Mouse (Mus musculus): ENCODE results near the gene Ankle1. TPM values are rescaled to one million over a fixed set of nuclear protein-coding genes. Genes with fewer than 3 reads are reported as not detected.
"Not testable (repeated sequence)": the region's sequence is repeated elsewhere in the genome, so short reads cannot be mapped to it uniquely, and the experiment has no call there.

Ankle1 gene
- total RNA-seq, 2 experiments from 2014 or later, result 0.79 to 1.2 TPM

DNA sequence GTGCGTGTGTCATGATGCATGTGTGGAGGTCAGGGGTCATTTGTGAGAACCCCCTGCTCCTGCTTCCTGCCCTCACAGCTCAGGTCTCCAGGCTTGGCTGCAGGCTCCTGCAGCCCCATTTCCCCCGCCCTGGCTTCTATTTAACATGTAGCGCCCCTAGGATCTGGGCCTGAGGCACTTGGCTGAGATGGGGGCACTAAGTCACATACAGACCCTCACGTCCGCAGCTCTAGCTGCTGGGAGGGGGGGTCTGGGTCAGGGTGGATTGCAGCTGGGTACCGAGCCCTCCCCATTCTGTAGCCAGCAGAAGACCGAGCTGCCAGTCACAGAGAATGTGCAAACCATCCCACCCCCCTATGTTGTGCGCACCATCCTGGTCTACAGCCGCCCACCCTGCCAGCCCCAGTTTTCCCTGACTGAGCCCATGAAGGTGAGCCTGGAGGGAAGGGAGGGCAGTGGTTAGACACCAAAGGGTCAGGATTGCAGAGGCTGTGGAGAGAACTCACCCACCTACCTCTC is 3.3 kb upstream of the Ankle1 start:
- intact Hi-C loops (cut with DNase I), result no loop called here
- peak in 1 of 2 experiments; percentile 21 for DNase-seq (ENCODE audit: extremely low spot score in 1 of 2, low spot score in 2 of 2)

GRCm38 (mm10) chr8:71403107-71403885 is 2.5 kb upstream of the Ankle1 start:
- intact Hi-C loops (cut with DNase I), result no loop called here

DNA sequence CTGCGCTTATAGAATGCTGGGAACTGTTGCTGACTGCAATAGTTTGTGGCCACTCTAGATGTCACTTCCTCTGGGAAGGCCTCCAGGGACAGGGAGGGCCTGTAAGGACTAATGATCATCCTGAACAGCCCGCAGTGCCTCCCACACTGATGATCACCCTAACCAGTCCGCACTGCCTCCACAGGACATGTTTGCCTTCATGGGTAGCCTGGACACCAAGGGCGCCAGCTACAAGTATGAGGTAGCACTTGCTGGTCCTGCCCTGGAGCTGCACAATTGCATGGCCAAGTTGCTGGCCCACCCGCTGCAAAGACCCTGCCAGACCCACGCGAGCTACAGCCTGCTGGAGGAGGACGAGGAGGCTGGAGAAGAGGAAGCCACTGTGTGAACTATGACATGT is 1.8 kb upstream of the Ankle1 start:
- intact Hi-C loops (cut with DNase I), result no loop called here
- peak in 1 of 2 experiments; percentile 22 for DNase-seq (ENCODE audit: extremely low spot score in 1 of 2, low spot score in 2 of 2)

More at GRCm38 (mm10) chr8:71403107-71403885, 2.5 kb upstream of the Ankle1 start:
- no peak for DNase-seq (ENCODE audit: extremely low spot score in 1 of 2, low spot score in 2 of 2)

DNA sequence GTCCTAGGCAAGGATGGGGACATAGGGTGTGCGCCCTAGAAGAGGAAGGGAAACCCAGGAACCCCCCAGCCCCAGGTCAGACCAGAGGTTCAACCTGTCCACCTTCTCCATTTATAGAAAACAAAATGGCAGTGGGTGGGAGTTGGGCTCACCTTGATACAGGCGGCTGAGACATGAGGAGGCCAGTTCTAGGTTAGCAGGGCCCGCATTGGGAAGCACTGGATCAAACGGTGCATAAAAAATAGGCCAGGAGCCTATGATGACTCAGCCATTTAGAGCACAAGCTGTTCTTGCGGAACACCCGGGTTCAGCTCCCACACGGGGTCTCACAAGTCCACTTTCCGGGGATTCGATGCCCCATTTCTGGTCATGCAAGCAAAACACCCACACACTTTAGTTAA is 859 bp upstream of the Ankle1 start:
- intact Hi-C loops (cut with DNase I), result no loop called here
- DNase-seq (ENCODE audit: extremely low spot score in 1 of 2, low spot score in 2 of 2), result peak in 1 of 2 experiments; percentile 21

DNA sequence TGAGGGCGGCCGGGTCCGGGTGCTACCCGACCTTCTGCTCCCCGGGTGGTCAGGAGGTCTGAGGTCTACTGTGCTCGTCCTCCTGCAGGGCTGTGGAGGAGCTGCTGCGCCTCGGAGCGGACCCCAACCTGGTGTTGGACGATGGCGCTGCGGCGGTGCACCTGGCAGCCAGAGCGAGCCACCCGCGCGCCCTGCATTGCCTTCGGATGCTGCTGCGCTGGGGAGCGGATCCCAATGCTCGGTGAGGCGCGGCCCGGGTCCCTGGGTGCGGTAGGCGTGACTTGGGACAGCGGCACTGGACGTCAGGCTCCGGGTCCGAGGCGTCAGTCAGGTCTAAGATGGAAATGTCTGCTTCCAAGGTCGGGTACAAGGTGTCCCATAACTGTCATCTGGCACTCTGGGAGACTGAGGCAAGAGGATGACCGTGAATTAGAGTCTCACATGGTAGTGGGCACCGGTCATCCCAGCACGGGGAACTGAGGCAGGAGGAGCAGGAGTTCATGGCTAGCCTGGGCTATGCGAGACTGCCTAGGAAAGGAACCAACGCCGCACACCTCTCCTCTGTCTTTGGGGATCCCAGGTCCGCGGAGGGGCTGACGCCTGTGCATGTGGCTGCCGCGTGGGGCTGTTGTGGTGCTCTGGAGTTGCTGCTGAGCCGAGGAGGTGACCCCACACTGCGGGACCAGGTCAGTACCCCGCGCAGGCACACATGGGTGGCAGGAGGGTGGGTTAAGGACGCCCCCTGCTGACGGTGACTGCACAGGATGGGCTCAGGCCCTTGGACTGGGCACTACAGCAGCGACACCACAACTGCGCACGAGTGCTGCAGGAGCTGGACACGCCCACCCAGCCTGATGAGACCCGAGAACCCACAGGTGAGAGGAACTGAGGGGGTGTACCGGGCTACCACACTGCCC is 547 bp downstream of the Ankle1 start:
- DNase-seq (ENCODE audit: extremely low spot score in 1 of 2, low spot score in 2 of 2), result peak in 1 of 2 experiments; percentile 82
- intact Hi-C loops (cut with DNase I), result no loop called here

DNA sequence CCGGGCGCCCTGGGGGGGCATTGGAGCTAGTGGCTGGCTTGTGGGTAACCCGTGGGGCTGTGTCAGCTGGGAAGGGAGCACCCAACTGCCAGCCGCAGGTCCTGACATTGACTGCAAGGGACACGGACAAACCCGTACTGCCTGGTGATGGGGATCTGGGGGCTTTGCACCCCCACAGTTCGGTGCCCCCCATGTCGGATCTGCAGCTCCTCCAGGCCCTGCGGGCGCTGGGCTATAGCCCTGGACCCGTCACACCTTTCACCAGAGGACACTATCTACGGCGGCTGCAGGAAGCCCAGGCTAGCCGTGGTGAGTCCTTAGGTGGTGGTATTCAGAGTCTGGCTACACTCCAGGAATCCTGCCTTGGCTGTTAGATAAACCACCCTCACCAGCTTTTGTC is 1.6 kb downstream of the Ankle1 start:
- intact Hi-C loops (cut with DNase I), result no loop called here
- peak in 1 of 2 experiments; percentile 25 for DNase-seq (ENCODE audit: extremely low spot score in 1 of 2, low spot score in 2 of 2)

DNA sequence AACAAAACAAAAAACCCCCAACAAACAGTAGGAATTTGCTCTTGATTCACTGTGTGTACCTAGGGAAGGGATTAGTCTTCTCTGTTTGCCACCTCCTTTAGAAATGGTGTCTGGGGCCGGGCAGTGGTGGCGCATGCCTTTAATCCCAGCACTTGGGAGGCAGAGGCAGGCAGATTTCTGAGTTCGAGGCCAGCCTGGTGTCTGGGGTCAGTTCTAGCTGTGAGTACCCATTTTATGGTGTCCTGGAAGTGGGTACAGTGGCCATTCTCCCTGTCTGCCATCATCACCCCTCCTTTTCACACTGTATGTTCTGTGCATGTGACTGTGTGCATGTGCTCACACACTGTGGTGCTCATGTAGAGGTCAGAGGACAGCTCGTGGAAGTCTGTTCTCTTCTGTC is 2.4 kb downstream of the Ankle1 start:
- intact Hi-C loops (cut with DNase I), result no loop called here
- DNase-seq (ENCODE audit: extremely low spot score in 1 of 2, low spot score in 2 of 2), result no peak

DNA sequence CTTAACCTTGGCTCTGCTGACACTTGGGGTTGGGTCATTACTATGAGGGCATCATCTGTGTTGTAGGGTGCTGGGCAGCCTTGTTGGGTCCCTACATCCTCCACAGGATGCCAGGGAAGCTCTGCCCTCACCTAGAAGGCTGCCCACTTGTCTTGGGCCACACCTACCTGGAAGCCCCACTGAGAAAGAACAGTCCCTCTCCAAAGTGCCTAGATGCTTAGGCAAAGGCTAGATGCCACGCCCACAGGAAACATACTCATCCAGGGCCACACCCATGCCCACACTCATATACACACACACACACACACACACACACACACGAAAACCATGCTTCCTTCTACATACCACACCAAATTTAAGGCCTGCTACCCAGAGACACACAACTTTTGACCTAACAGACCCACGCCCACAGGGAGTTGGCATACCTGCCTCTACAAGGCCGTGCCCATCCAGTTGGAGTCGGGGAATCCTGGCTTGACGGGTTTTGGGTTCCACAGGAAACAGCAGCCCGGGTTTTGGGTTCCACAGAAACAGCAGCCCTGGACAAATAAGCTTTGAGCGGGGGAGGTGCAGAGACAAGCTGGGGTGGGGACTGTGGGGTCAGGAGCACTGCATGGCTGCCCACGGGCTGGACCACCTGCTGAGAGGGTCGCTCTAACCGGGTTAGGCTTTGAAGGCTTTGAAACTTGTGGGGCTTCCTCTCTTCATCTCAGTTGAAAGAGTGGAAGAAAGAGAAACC is 5.9 kb downstream of the Ankle1 start:
- intact Hi-C loops (cut with DNase I), result no loop called here
- DNase-seq (ENCODE audit: extremely low spot score in 1 of 2, low spot score in 2 of 2), result peak in 1 of 2 experiments; percentile 27

DNA sequence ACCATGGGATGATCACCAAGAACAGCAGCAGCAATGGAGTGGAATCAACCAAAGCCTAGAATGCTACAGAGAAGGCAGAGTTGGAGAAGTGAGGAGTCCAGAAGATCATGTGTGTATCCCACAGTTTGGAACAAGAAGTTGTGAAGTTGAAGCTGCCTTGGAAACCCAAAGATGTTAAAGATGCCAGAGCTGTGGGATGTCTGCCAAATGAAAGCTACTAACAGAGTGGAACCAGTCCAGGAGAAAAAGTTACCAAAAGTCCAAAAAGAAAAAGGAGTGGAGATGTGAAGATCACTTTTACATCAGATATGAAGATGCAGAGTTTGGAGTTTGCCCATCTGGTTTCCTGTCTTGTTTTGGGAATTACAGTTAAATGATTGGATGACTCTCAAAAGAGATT is 16.3 kb downstream of the Ankle1 start:
- intact Hi-C loops (cut with DNase I), result no loop called here
- no peak for DNase-seq (ENCODE audit: extremely low spot score in 1 of 2, low spot score in 2 of 2)

GRCm38 (mm10) chr8:71432935-71433334 is 27.1 kb downstream of the Ankle1 start:
- intact Hi-C loops (cut with DNase I); DNase-seq (ENCODE audit: extremely low spot score in 1 of 2, low spot score in 2 of 2): not testable (repeated sequence)

DNA sequence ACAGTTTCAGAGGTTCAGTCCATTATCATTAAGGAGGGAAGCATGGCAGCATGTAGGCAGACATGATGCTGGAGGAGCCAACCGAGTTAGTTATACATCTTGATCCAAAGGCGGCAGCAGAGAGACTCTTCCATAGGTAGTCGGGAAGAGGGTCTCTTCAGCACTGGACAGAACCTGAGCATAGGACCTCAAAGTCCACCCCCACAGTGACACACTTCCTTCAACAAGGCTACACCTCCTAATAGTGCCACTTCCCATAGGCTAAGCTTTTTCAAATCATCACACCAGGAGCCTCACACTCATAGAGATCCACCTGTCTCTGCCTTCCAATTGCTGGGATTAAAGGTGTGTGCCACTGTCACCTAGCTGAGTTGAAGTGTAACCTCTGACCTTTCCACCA is 31.2 kb downstream of the Ankle1 start:
- no peak for DNase-seq (ENCODE audit: extremely low spot score in 1 of 2, low spot score in 2 of 2)
- intact Hi-C loops (cut with DNase I), result no loop called here

- intact Hi-C loops (cut with DNase I), result loop anchor here (5.0 kb wide), 1 partner anchor 91 kb away; no protein-coding TSS in a partner anchor
- DNase-seq (ENCODE audit: extremely low spot score in 1 of 2, low spot score in 2 of 2), result peak in 1 of 2 experiments; percentile 22
Observed at GRCm38 (mm10) chr8:71441404-71441803, 35.6 kb downstream of the Ankle1 start.

DNA sequence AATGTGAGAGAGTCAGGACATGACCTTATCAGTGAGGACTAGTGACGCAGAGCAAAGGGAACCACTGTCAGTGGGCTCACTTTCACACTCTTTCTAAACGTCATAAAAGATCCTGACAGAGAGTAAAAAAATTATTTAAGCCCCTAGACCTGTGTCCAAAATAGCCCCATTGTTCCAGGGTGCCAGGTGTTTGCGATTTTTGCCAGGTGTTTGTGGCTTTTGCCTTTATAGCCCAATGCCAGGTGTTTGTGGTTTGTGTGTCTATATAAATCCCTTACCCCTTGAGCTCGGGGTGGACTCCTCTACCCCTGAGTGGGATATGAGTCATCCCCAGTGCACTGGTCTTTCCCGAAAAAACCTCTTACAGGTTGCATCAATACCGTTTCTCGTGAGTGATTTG is 39.3 kb downstream of the Ankle1 start:
- intact Hi-C loops (cut with DNase I), result no loop called here
- no peak for DNase-seq (ENCODE audit: extremely low spot score in 1 of 2, low spot score in 2 of 2)

GRCm38 (mm10) chr8:71451337-71451736 is 45.5 kb downstream of the Ankle1 start:
- no peak for DNase-seq (ENCODE audit: extremely low spot score in 1 of 2, low spot score in 2 of 2)
- intact Hi-C loops (cut with DNase I), result no loop called here

GRCm38 (mm10) chr8:71451777-71452176 is 46.0 kb downstream of the Ankle1 start:
- intact Hi-C loops (cut with DNase I), result no loop called here
- DNase-seq (ENCODE audit: extremely low spot score in 1 of 2, low spot score in 2 of 2), result no peak

DNA sequence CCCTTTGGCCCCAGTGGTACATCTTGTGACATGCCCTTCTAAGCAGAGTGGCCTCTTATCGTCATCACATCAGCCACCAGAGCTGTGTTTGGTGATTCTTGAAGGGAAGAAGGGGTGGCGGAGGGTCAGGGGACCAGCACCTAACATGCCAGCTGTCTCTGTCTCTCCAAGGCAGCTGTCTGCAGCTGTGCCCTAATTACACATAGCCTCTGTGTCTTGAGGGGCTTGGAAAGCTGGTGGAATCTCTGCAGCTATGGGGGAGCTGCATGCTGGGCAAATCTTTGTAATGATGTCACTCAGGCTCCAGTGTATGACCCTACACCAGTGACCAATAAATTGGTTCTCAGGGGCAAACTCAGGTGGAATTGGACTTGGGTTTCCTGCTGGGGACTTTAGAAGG is 46.9 kb downstream of the Ankle1 start:
- intact Hi-C loops (cut with DNase I), result no loop called here

GRCm38 (mm10) chr8:71454668-71455067 is 48.9 kb downstream of the Ankle1 start:
- intact Hi-C loops (cut with DNase I), result no loop called here
- DNase-seq (ENCODE audit: extremely low spot score in 1 of 2, low spot score in 2 of 2), result no peak

More for the DNA sequence above, 46.9 kb downstream of the Ankle1 start:
- no peak for DNase-seq (ENCODE audit: extremely low spot score in 1 of 2, low spot score in 2 of 2)

DNA sequence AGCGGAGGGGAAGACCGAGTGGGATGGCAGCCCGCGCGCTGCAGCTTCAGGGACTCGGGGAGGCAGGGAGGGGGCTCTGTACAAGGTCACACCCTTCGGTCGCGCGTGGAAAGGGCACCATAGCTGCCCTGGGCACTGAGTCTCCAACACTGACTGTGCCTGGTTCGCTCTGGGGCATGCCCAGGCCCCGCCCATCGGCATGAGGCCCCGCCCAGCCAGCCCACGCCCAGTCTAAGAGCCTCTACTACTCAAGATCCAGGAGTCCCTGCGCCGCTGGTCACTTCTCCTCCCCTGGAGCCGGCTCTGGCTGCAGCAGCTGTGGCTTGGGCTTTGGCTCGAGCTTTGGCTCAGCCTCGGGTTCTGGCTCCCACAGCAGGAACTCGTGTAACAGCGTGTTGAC is 51.1 kb downstream of the Ankle1 start:
- intact Hi-C loops (cut with DNase I), result no loop called here

More for the DNA sequence above, 51.1 kb downstream of the Ankle1 start:
- DNase-seq (ENCODE audit: extremely low spot score in 1 of 2, low spot score in 2 of 2), result no peak

Data from left cerebral cortex, postnatal 10 days (tissue).